Mouse (Mus musculus) gastrocnemius, adult 2 months (tissue): ENCODE measurements around the gene Spaca4. TPM values are rescaled to one million over a fixed set of nuclear protein-coding genes. Genes with fewer than 3 reads are reported as not detected.

ENCODE experiments used
- DNase-seq: peaks from one replicate; pipeline ENCODE4 v3.0.0; 2022
- H3K27ac ChIP-seq: fragments of 200-600 bp; 2 replicates; pipeline ENCODE4 v1.8.1; 2022; ENCODE audit warnings: mild to moderate bottlenecking
- H3K4me3 ChIP-seq: fragments of 200-600 bp; 2 replicates; pipeline ENCODE4 v1.8.1; 2022; ENCODE audit warnings: mild to moderate bottlenecking, moderate library complexity
- CTCF ChIP-seq: fragments of 200-600 bp; IDR thresholded peaks from 2 replicates; pipeline ENCODE4 v1.8.1; 2022; ENCODE audit warnings: antibody characterized with exemption, mild to moderate bottlenecking, moderate library complexity
- intact Hi-C: fragments of 180-260 bp; cut with DNase I; formaldehyde crosslinking; loops from one replicate; pipeline ENCODE4 v1.15.1; 2025
- total RNA-seq, 2 experiments: library from RNA; stranded (reverse); gene quantifications; 2 replicates each; pipeline ENCODE4 v1.2.3; 2021

Spaca4 gene
- total RNA-seq, 2 experiments from 2014 or later: not detected

DNA sequence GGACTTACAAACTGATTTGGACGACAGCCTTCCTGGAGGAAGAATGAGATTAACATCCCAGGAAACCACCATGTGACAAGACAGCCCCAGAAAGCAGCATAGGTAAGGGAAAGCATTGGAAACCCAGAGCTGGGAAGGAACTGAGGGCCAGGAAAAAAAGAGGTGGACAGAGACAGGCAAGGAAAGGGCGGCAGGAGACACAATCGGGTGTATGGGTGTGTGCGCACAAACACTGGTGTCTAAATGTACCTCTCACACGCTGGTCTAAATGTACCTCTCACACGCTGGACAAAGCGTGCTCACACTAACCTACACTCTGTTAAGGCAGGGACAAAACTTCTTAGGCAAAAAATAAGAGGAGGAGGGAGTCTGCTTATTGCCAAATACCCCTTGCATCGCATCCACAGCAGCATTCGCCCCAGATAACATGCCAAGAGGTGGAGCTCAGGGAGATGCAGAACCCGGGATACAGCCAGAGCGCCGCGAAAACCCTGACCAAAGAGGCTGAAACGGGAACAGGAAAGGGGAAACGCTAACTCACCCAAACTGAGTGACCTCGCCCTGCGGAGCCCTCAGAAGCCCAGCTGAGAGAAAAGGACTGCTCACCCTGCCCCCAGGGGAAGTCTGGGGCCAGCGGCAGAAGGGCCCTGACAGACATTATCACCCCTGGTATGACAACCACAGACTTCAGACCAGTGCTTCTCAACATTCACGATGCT, 9.7 kb downstream of the Spaca4 start:
- Histone ChIP-seq H3K27ac (peak overlapping the region; percentile 94), H3K4me3 (peak overlapping the region; percentile 93)
- intact Hi-C loops: loop anchor here (10.0 kb wide), 2 partner anchors 1161 to 1341 kb away; partner anchors contain the start of gene Nr1h2
- DNase-seq: peak; percentile 47
- TF ChIP-seq CTCF: no peak

DNA sequence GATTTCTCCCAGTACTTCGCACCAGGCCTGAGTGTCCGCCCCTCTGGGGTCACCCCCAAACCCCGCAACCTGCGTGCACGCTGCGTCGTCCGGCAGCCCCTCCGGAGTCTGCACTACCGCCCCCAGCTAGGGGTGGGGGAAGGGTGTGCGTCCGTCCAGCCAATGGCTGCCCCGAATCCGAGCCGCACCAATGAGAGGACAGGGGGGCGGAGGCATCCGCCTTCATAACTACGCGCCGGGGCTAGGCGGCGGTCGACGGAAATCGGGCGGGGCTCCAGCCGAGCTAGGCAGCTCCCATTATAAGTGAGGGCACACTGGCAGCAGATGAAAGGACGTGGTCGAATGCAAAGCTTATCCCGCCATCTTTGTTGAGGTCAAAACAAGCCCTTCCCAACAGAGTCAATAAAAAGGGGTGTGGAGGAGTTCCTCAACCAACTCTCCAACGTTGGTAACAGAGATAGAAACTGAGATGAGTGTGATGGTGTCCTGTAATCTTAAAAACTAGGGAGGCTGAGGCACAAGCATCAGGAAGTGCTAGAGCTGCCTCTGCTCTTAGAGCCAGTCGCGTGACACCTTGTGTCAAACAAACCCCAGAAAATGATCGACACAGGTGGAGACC, 10.4 kb downstream of the Spaca4 start, which contains the start of gene Rpl18:
Gene Rpl18 (plus strand): TSS at position 368 of the 619 bp plus-strand sequence.
- Histone ChIP-seq H3K4me3 (peak within 1 kb of the TSS; percentile 93), H3K27ac (peak within 1 kb of the TSS; percentile 94)
- no peak for TF ChIP-seq CTCF
- intact Hi-C loops: loop anchor here (10.0 kb wide), 2 partner anchors 1160 to 1340 kb away; partner anchors contain the start of gene Nr1h2
- DNase-seq: peak; percentile 99

DNA sequence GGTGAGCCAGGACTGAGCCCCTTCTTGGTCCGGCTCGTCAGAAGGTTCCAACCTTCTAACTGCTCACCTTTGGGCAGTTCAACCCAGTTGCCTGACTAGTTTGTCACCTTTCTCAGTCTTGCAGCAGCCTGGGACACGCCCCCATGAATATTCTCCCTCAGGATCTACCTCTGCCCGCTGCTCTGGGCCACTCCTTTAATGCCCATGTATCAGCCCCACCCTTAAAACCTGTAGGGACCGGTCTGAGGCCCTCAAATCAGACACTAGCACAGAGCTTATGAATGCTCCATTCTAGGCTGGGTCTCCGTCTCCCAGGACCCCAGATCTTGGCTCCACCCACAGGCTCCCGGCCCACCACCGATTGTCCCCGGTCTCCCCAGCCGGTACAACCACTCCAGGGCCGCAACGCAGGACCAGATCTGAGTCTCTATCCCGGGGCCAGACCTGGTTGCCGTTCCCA, 11.0 kb downstream of the Spaca4 start:
- TF ChIP-seq CTCF: no peak
- Histone ChIP-seq H3K27ac (peak overlapping the region; percentile 94), H3K4me3 (peak overlapping the region; percentile 93)
- DNase-seq: no peak
- intact Hi-C loops: loop anchor here (10.0 kb wide), 2 partner anchors 1160 to 1340 kb away; partner anchors contain the start of gene Nr1h2

DNA sequence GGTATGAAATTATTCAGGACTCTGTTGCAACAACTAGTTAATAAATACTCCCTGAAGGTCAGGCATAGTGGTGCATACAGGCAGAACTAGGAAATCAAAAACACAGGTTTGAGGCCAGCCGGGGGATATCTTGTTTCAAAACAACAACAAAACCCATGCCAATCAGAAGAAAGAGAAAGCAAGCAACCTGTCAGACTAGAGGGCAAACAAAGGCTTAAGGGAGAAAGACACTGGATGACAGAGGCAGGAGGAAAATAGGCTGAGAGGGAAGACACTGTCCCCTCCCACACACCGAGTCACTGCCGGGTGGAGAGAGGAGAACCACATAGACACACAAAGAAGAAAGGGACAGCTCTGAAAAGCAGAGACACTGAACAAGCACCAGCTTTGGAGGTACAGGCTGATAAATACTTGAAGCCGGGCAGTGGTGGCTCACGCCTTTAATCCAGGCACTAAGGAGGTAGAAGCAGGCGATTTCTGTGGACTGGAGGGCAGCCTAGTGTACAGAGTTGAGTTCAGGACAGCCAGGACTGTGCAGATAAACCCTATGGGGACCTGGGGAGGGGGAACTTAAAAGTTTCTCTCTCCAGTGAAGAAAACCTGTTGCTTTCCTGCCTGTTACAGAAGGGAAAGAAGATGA, 11.6 kb downstream of the Spaca4 start:
- Histone ChIP-seq H3K4me3 (peak overlapping the region; percentile 93), H3K27ac (peak overlapping the region; percentile 94)
- intact Hi-C loops: loop anchor here (10.0 kb wide), 2 partner anchors 1159 to 1339 kb away; partner anchors contain the start of gene Nr1h2
- no peak for TF ChIP-seq CTCF
- no peak for DNase-seq

DNA sequence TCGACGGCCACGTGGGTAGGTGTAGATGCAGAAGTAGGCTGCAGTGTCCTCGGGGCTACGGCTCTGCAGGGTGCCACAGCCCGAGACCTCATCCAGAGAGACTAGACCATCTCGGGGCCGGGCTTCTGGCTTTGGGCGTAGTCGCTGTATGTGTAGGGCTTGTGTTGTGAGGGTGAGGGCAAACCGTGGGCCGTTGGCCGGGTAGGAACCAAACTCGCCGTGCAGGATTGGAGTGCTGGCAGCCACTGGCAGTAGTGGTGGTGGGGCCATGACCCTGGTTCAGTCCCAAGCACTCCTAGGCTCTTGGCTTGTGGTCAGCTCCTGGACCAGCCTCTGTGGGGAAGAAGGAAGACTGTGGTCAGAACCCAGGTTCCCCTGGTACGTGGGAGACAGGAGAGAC, 12.2 kb downstream of the Spaca4 start:
- intact Hi-C loops: loop anchor here (10.0 kb wide), 2 partner anchors 1159 to 1339 kb away; partner anchors contain the start of gene Nr1h2
- no peak for TF ChIP-seq CTCF
- no peak overlapping the region for H3K27ac ChIP-seq
- DNase-seq: peak; percentile 41
- no peak overlapping the region for H3K4me3 ChIP-seq

DNA sequence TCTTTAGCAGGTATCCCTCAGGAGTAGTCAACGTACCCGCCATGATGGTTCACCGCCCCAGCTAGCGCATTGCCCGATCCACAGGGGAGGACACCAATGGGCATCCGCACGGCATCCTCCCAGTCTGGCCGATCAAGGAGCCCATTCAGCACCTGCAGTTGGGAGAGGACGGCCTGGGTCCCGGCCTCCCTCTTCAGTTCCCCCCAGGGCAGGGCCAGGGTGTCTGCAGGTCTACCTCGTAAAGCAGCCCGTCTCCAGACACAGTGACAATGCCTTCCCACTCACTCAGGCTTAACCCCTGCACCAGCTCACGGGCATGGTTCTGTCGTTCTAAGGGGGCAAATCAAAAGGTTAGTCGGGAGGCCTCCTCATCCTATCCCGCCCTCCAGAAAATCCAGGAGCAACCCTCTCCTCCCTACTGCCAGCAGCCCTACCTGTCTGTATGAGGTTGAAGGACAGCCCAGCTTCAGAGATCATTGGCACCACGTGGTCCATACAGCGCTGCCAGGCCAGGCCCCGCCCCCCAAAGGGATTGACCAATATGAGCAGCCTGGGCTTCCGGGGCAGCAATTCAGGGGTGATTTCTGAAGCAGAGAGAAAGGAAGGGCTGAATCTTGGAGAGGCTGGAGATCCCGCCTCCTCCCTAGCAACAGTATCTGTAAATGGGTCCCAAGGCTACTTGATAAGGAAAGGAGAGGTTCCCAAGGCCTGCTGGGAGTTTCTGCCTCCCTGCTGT, 13.4 kb downstream of the Spaca4 start:
- Histone ChIP-seq H3K27ac (peak overlapping the region; percentile 93), H3K4me3 (no peak overlapping the region)
- no peak for TF ChIP-seq CTCF
- intact Hi-C loops: loop anchor here (10.0 kb wide), 2 partner anchors 1157 to 1337 kb away; partner anchors contain the start of gene Nr1h2
- DNase-seq: peak; percentile 77

DNA sequence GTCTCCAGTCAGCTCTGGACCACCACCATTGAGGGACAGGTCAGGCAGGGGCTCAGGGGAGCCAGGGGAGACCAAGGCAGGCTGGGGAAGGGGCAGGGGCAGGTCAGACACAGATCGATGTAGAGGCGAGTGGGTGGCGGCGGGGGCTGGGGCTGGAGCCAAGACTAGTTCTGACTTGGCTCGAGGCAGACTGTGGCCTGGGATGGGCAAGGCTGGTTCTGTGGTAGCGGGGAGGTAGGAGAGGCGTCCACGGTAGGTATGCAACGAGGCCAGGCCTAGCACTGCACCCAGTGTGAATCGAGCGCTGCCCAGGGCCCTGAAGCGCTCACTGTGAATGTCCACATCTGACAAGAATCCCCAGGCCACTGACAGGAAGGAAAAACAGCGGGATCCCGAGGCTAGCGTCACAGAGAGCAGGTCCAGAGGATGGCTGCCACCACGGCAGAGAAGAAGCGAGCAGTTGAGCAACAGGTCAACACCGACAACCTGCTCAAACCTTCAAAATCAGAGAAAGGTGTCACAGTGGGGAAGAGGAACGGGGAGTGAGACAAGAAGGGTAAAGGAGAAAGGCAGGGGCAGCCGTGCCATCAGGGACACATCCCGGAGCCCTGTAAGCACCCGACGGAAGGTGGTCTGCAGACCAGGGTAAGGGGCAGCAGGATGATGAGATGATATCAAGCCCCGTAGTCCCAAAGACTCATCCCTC, 14.1 kb downstream of the Spaca4 start:
- Histone ChIP-seq H3K4me3 (no peak overlapping the region), H3K27ac (peak overlapping the region; percentile 93; the same call in 1 of the 2 replicates)
- intact Hi-C loops: loop anchor here (10.0 kb wide), 2 partner anchors 1157 to 1337 kb away; partner anchors contain the start of gene Nr1h2
- peak; percentile 54 for DNase-seq
- TF ChIP-seq CTCF: no peak

DNA sequence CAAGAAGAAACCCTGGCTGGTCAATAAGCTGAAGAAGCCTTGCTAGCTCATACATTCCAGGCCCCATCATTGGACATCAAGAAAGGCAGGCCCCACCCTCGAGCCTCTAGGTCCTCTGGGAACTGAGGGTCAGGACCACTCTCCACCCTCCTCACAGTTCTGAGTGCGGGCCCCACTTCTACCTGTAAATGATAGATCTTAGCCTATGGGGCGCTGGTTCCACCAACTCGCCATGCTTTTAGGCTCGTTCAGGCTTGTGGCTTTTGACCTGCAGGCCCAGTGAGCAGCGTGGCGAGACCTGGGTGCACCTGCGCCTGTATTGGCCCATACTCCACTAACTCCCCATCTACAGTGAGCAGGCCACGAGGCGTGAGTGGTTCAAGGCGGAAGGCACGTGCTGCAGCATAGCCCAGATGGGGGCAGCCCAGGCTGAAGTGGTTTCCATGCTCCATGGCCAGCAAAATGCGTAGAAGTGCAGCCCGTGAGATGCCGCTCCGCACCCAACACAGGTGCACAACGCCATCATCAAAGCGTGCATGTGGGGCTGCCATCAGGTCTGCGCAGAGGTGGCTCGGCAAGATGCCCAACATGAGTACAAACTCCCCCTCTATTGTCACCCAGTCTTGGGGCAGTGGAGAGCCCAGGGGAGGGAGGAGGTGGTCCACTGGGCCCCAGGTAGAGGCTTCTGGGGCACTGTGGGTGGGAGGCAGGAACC, 15.0 kb downstream of the Spaca4 start:
- H3K27ac ChIP-seq: peak overlapping the region; percentile 93
- DNase-seq: peak; percentile 52
- TF ChIP-seq CTCF: no peak
- H3K4me3 ChIP-seq: no peak overlapping the region
- intact Hi-C loops: loop anchor here (10.0 kb wide), 2 partner anchors 1156 to 1336 kb away; partner anchors contain the start of gene Nr1h2

DNA sequence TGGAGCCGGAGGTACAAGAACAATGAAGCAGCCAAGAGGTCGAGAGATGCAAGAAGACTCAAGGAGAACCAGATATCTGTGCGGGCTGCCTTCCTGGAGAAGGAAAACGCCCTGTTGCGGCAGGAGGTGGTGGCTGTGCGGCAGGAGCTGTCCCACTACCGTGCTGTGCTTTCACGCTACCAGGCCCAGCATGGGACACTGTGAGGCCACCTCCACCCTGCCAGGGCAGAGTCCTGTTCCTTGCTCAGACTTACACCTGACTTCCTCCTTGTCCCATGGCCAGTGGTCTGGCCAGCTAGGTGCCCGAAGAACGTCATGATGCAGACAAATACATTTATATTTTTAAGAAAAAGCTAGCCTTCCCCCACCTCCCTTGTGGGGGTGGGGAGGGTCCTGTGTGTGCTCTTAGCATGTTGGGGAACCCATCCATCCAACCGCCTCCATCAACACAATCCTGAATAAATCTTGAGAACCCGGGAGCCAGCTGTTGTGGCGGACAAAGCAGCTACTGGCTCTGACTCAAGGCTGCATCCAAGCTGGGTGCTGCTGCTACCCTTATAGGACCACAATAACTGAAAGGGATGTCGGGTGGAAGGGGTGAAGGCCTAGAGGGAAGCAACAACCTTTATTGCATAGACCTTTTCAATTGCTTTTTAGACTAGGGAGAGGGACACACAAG, 15.8 kb downstream of the Spaca4 start:
- intact Hi-C loops: loop anchor here (10.0 kb wide), 2 partner anchors 1155 to 1335 kb away; partner anchors contain the start of gene Nr1h2
- no peak for DNase-seq
- H3K27ac ChIP-seq: peak overlapping the region; percentile 93
- peak overlapping the region; percentile 79 for H3K4me3 ChIP-seq
- no peak for TF ChIP-seq CTCF

DNA sequence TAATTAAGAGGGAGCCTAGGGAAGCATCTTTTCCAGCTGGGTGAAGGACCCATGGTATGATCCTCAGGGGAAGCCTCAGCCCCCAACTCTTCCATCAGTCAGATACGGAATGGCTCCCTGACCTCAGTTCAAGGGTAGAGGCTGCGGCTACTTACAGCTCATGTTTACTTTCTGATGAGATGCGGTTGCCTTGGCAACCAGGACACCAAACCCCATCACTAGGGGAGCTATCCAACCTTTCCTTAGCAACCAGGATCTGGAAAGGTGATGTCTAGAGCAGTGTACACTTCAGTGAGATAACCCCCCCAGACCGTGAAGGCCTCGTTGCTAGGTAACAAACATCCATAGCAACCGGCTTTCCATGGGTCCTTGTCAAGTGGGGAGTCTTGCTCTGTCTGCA, 16.6 kb downstream of the Spaca4 start:
- Histone ChIP-seq H3K4me3 (peak overlapping the region; percentile 79), H3K27ac (peak overlapping the region; percentile 93)
- DNase-seq: no peak
- intact Hi-C loops: no loop called here
- no peak for TF ChIP-seq CTCF
